Mouse (Mus musculus): Measurements from ENCODE around the gene Tspyl3.

Gene Tspyl3

GRCm38 (mm10) chr2:153177188-153177587 lies 48.1 kb downstream of the Tspyl3 start:
- in situ Hi-C loops (cut with MboI; ENCODE audit: low sequenced_read_pairs): no loop called here

- in situ Hi-C loops (cut with MboI; ENCODE audit: low sequenced_read_pairs): no loop called here
These were observed 49.2 kb downstream of the Tspyl3 start for GRCm38 (mm10) chr2:153175995-153176570.
